Mouse (Mus musculus): ENCODE measurements around the gene Lhfp. TPM values are rescaled to one million over a fixed set of nuclear protein-coding genes. Genes with fewer than 3 reads are reported as not detected.

The Lhfp gene
- polyA plus RNA-seq, 1 experiment from 2014 or later = 43.5 TPM

GRCm38 (mm10) chr3:53234689-53235088 lies 193.4 kb downstream of the Lhfp start:
- peaks cover 10% of the 10 kb centered on the region; the same call in 1 of the 2 replicates for H3K4me1 ChIP-seq
- H3K27me3 ChIP-seq (ENCODE audit: low read depth, poor library complexity, severe bottlenecking) = no peaks in the 10 kb centered on the region
- no peaks in the 10 kb centered on the region for H3K9me3 ChIP-seq (replicated peaks)
- DNase-seq (ENCODE audit: low spot score) = no peak
- H3K27ac ChIP-seq (replicated peaks) = no peak overlapping the region
- H3K36me3 ChIP-seq = no peaks in the 10 kb centered on the region
- no peak overlapping the region for H3K4me3 ChIP-seq

- no peaks in the 10 kb centered on the region for H3K27me3 ChIP-seq (ENCODE audit: low read depth, poor library complexity, severe bottlenecking)
- DNase-seq (ENCODE audit: low spot score) = no peak
- H3K27ac ChIP-seq (replicated peaks) = no peak overlapping the region
- no peak overlapping the region for H3K4me3 ChIP-seq
- H3K4me1 ChIP-seq = no peaks in the 10 kb centered on the region
- no peaks in the 10 kb centered on the region; the same call in 1 of the 2 replicates for H3K36me3 ChIP-seq
- H3K9me3 ChIP-seq (replicated peaks) = no peaks in the 10 kb centered on the region
- 91% methylated on average over 4 of the region's 4 CpGs for WGBS
Measured at GRCm38 (mm10) chr3:53236471-53236870, 195.1 kb downstream of the Lhfp start.

GRCm38 (mm10) chr3:53240150-53240549 lies 198.8 kb downstream of the Lhfp start:
- peaks cover 3% of the 10 kb centered on the region; the same call in 1 of the 2 replicates for H3K36me3 ChIP-seq
- H3K27ac ChIP-seq (replicated peaks) = no peak overlapping the region
- peaks cover 10% of the 10 kb centered on the region; the same call in 1 of the 2 replicates for H3K9me3 ChIP-seq (replicated peaks)
- no peaks in the 10 kb centered on the region for H3K4me1 ChIP-seq
- no peak for DNase-seq (ENCODE audit: low spot score)
- WGBS = 93% methylated on average over 3 of the region's 3 CpGs
- no peaks in the 10 kb centered on the region for H3K27me3 ChIP-seq (ENCODE audit: low read depth, poor library complexity, severe bottlenecking)
- no peak overlapping the region for H3K4me3 ChIP-seq

DNA sequence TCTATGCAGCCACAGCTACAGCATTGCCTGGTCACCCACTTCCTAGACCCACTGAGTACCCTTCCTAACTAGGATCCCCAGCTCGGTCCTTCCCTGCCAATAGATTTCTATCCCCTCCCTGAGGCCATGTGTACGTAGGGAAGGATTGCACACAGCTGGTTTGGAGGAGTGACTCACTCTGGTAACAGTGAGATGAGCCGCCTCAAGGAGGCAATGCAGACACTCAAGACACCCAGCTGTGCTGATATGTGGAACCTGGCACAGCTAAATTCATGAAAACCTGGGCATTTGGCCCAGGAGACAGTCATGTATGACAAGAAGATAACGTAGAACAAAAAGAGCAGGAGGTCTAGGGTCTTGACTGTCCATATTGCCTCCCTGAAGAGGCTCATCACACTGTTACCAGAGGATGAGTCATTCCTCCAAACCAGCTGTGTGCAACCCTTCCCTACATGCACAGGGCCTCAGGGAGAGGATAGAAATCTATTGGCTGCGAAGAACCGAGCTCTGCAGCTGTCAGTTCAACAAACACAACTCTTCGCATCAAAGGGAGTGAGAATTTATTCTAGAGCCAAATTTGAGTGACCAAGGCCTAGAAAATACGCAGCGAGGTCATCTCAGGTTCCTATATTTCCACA lies 204.4 kb downstream of the Lhfp start:
- no peak for DNase-seq (ENCODE audit: low spot score)
- Histone ChIP-seq H3K9me3 (replicated peaks) (peaks cover 10% of the 10 kb centered on the region; the same call in 1 of the 2 replicates), H3K27ac (replicated peaks) (no peak overlapping the region), H3K4me1 (peaks cover 30% of the 10 kb centered on the region), H3K27me3 (ENCODE audit: low read depth, poor library complexity, severe bottlenecking) (no peaks in the 10 kb centered on the region), H3K4me3 (no peak overlapping the region), H3K36me3 (0 out of 2 replicates have a peak, but pooled peaks cover 3% of the 10 kb centered on the region)
- WGBS = 91% methylated on average over 9 of the region's 9 CpGs

GRCm38 (mm10) chr3:53247102-53247501 lies 205.8 kb downstream of the Lhfp start:
- Histone ChIP-seq H3K27ac (replicated peaks) (no peak overlapping the region), H3K9me3 (replicated peaks) (peaks cover 10% of the 10 kb centered on the region; the same call in 1 of the 2 replicates), H3K4me3 (no peak overlapping the region), H3K4me1 (peaks cover 30% of the 10 kb centered on the region), H3K27me3 (ENCODE audit: low read depth, poor library complexity, severe bottlenecking) (no peaks in the 10 kb centered on the region), H3K36me3 (0 out of 2 replicates have a peak, but pooled peaks cover 3% of the 10 kb centered on the region)
- DNase-seq (ENCODE audit: low spot score) = peak; percentile 30
- WGBS = 77% methylated on average over 3 of the region's 3 CpGs

GRCm38 (mm10) chr3:53248158-53248874 lies 207.0 kb downstream of the Lhfp start:
- 27% methylated on average over 10 of the region's 10 CpGs for WGBS
- peaks cover 30% of the 10 kb centered on the region for H3K4me1 ChIP-seq
- H3K4me3 ChIP-seq = no peak overlapping the region
- no peak for DNase-seq (ENCODE audit: low spot score)
- no peak overlapping the region for H3K27ac ChIP-seq (replicated peaks)
- H3K36me3 ChIP-seq = no peaks in the 10 kb centered on the region
- peaks cover under 1% of the 10 kb centered on the region; the same call in 1 of the 2 replicates for H3K9me3 ChIP-seq (replicated peaks)
- no peaks in the 10 kb centered on the region for H3K27me3 ChIP-seq (ENCODE audit: low read depth, poor library complexity, severe bottlenecking)

- 91% methylated on average over 5 of the region's 5 CpGs for WGBS
- H3K27me3 ChIP-seq (ENCODE audit: low read depth, poor library complexity, severe bottlenecking) = no peaks in the 10 kb centered on the region
- no peaks in the 10 kb centered on the region for H3K9me3 ChIP-seq (replicated peaks)
- H3K4me3 ChIP-seq = no peak overlapping the region
- DNase-seq (ENCODE audit: low spot score) = no peak
- no peak overlapping the region for H3K27ac ChIP-seq (replicated peaks)
- peaks cover 30% of the 10 kb centered on the region for H3K4me1 ChIP-seq
- H3K36me3 ChIP-seq = no peaks in the 10 kb centered on the region
Measured at GRCm38 (mm10) chr3:53252556-53252955, 211.2 kb downstream of the Lhfp start.

GRCm38 (mm10) chr3:53253223-53253832 lies 212.0 kb downstream of the Lhfp start:
- WGBS = 89% methylated on average over 5 of the region's 5 CpGs
- H3K4me1 ChIP-seq = peaks cover 25% of the 10 kb centered on the region
- DNase-seq (ENCODE audit: low spot score) = no peak
- H3K27me3 ChIP-seq (ENCODE audit: low read depth, poor library complexity, severe bottlenecking) = no peaks in the 10 kb centered on the region
- H3K27ac ChIP-seq (replicated peaks) = no peak overlapping the region
- no peaks in the 10 kb centered on the region for H3K36me3 ChIP-seq
- no peak overlapping the region for H3K4me3 ChIP-seq
- no peaks in the 10 kb centered on the region for H3K9me3 ChIP-seq (replicated peaks)

- DNase-seq (ENCODE audit: low spot score) = no peak
- WGBS = 68% methylated on average over 7 of the region's 7 CpGs
- no peaks in the 10 kb centered on the region for H3K36me3 ChIP-seq
- H3K27me3 ChIP-seq (ENCODE audit: low read depth, poor library complexity, severe bottlenecking) = no peaks in the 10 kb centered on the region
- no peak overlapping the region for H3K27ac ChIP-seq (replicated peaks)
- H3K4me1 ChIP-seq = peaks cover 9% of the 10 kb centered on the region; the same call in 1 of the 2 replicates
- no peaks in the 10 kb centered on the region for H3K9me3 ChIP-seq (replicated peaks)
- H3K4me3 ChIP-seq = no peak overlapping the region
Measured at GRCm38 (mm10) chr3:53258657-53259158, 217.4 kb downstream of the Lhfp start.

DNA sequence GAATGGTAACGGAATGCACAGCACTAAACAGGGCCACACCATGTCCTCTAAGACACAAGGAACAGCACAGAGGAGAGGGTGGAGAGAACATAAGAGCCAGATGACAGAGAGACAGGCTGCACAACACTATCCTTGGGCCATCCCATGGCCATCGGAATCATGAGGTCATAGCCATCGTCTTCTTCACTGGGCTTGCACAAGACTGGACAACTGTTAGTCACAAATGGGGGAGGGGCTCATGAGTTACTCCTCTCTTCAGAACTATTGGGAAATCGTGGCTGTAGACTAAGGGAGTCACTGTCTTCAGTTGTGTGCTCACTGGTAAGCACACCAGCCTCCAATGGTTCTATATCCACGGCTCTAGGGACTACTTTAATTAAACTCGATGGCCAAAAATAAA lies 224.8 kb downstream of the Lhfp start:
- Histone ChIP-seq H3K27ac (replicated peaks) (no peak overlapping the region), H3K9me3 (replicated peaks) (no peaks in the 10 kb centered on the region), H3K4me1 (peaks cover 15% of the 10 kb centered on the region), H3K27me3 (ENCODE audit: low read depth, poor library complexity, severe bottlenecking) (no peaks in the 10 kb centered on the region), H3K36me3 (no peaks in the 10 kb centered on the region), H3K4me3 (no peak overlapping the region)
- no peak for DNase-seq (ENCODE audit: low spot score)
- WGBS = 90% methylated on average over 6 of the region's 6 CpGs

- Histone ChIP-seq H3K4me1 (peaks cover 15% of the 10 kb centered on the region), H3K27ac (replicated peaks) (no peak overlapping the region), H3K9me3 (replicated peaks) (no peaks in the 10 kb centered on the region), H3K27me3 (ENCODE audit: low read depth, poor library complexity, severe bottlenecking) (no peaks in the 10 kb centered on the region), H3K4me3 (no peak overlapping the region), H3K36me3 (no peaks in the 10 kb centered on the region)
- 72% methylated on average over 3 of the region's 3 CpGs for WGBS
- DNase-seq (ENCODE audit: low spot score) = no peak
Measured at GRCm38 (mm10) chr3:53267046-53267445, 225.7 kb downstream of the Lhfp start.

GRCm38 (mm10) chr3:53273220-53273619 lies 231.9 kb downstream of the Lhfp start:
- Histone ChIP-seq H3K36me3 (no peaks in the 10 kb centered on the region), H3K27me3 (ENCODE audit: low read depth, poor library complexity, severe bottlenecking) (no peaks in the 10 kb centered on the region), H3K4me1 (no peaks in the 10 kb centered on the region), H3K4me3 (no peak overlapping the region), H3K9me3 (replicated peaks) (no peaks in the 10 kb centered on the region), H3K27ac (replicated peaks) (no peak overlapping the region)
- no peak for DNase-seq (ENCODE audit: low spot score)
- 82% methylated on average over 3 of the region's 3 CpGs for WGBS

GRCm38 (mm10) chr3:53277993-53278392 lies 236.7 kb downstream of the Lhfp start:
- WGBS = 84% methylated on average over 2 of the region's 2 CpGs
- no peaks in the 10 kb centered on the region for H3K9me3 ChIP-seq (replicated peaks)
- H3K4me3 ChIP-seq = no peak overlapping the region
- H3K27me3 ChIP-seq (ENCODE audit: low read depth, poor library complexity, severe bottlenecking) = no peaks in the 10 kb centered on the region
- H3K4me1 ChIP-seq = no peaks in the 10 kb centered on the region
- no peak for DNase-seq (ENCODE audit: low spot score)
- H3K36me3 ChIP-seq = no peaks in the 10 kb centered on the region
- no peak overlapping the region for H3K27ac ChIP-seq (replicated peaks)
